Mouse (Mus musculus) spleen, adult 2 months (tissue): ENCODE measurements around the gene Hrasls5.

Experiments used
- CTCF ChIP-seq: fragments of 200-500 bp; IDR thresholded peaks from 2 replicates; pipeline ENCODE4 v1.5.1; 2011; ENCODE audit warnings: mild to moderate bottlenecking, inconsistent platforms; ENCODE audit not compliant: insufficient read depth, insufficient read length, insufficient replicate concordance; ENCODE audit errors: extremely low read depth
- POLR2A ChIP-seq: fragments of 200-500 bp; IDR thresholded peaks from 2 replicates; pipeline ENCODE4 v1.6.1; 2011; ENCODE audit warnings: low read depth, low read length, inconsistent platforms

DNA sequence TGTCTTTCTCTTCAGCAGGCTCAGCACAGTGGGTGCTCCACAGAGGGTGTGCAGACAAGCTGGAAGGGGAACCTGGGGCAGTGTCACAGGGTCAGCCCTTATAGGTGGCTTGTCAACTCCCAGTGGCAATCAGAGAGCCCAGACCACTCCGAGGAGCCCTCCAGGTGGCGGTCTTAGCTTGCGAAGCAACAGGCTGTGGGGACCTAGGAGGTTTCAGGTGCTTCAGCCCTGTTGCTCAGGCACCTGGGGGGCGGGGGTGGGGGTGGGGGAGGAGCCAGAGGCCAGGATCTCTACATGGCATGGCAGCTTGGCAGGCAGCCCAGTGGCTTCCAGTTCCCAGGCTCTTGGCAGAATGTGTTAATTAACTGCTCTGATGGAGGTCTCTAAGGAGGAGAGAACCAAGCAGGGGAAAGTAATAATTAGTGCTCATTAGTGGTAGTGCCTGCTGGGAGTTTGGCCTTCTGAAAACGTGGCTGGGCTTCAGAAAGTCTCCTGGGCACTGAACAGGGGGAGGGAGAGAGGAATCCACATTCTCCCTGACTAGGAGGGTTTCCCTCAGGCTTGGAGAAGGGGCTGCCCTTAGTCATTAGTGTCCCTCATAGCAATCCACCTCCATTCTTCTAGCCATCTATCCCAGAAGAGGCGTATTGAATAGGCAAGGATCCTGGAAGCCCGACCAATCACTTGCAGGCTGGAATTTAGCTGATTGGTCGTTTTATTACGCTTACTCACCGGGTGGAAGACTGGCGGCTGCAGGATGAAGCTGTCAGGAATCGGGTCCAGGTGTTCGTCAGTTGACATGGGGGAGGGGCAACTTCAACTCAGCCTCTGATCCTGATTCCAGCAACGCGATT, 6.2 kb upstream of the Hrasls5 start:
- no peak for TF ChIP-seq POLR2A
- TF ChIP-seq CTCF: no peak
